14 mouse cellular contexts compared by ENCODE assay signal in genomic region chr10:120391971-120392716, GRCm38 (mm10).
DNase-seq lines count a peak whose midpoint lies in the region; ATAC-seq lines count a peak whose summit lies in the region.
"Had no signal": no experiment of that assay in that cellular context is flagged by ENCODE, and none has a peak within 500 bp of the region (broad histone marks: within the 10 kb centered on the region; RNA-seq: fewer than 3 reads in every experiment).

No protein-coding gene starts in this region.

- no peak overlapping the region for H3K9ac ChIP-seq in hindbrain, embryonic 16.5 days (ENCODE audit: low read depth, low read length)
- H3K9ac ChIP-seq in hindbrain, embryonic 11.5 days (ENCODE audit: low read depth, low read length): no peak overlapping the region
- no peak overlapping the region for H3K9ac ChIP-seq in forebrain, embryonic 13.5 days
- no peak overlapping the region for H3K9ac ChIP-seq in liver, embryonic 13.5 days
- H3K9ac ChIP-seq: liver, embryonic 14.5 days had no signal

- peak overlapping the region; percentile 49 for H3K4me2 ChIP-seq in hindbrain, embryonic 16.5 days (ENCODE audit: low read length)
- H3K4me2 ChIP-seq in hindbrain, embryonic 11.5 days (replicated peaks; ENCODE audit: low read depth, low read length): no peak overlapping the region
- H3K4me2 ChIP-seq in forebrain, embryonic 13.5 days: peak overlapping the region; percentile 50
- no peak overlapping the region for H3K4me2 ChIP-seq in liver, embryonic 13.5 days

- H3K27ac ChIP-seq in hindbrain, embryonic 16.5 days (ENCODE audit: low read depth, low read length): no peak overlapping the region
- no peak overlapping the region for H3K27ac ChIP-seq in hindbrain, embryonic 11.5 days (ENCODE audit: low read depth, low read length)
- no peak overlapping the region for H3K27ac ChIP-seq in forebrain, embryonic 13.5 days
- peak overlapping the region; percentile 50; the same call in 1 of the 2 replicates for H3K27ac ChIP-seq in liver, embryonic 13.5 days
- H3K27ac ChIP-seq: liver, embryonic 14.5 days had no signal

- H3K36me3 ChIP-seq in hindbrain, embryonic 16.5 days (ENCODE audit: control insufficient read depth, insufficient read depth, low read length): no peaks in the 10 kb centered on the region
- H3K36me3 ChIP-seq in hindbrain, embryonic 11.5 days (ENCODE audit: control insufficient read depth, insufficient read depth, low read length): no peaks in the 10 kb centered on the region
- H3K36me3 ChIP-seq in forebrain, embryonic 13.5 days (ENCODE audit: poor library complexity, severe bottlenecking): no peaks in the 10 kb centered on the region
- H3K36me3 ChIP-seq in liver, embryonic 13.5 days: no peaks in the 10 kb centered on the region
- H3K36me3 ChIP-seq: heart, embryonic 10.5 days had no signal

- WGBS in hindbrain, embryonic 16.5 days: 36% methylated on average over 14 of the region's 14 CpGs
- whole genome bisulfite sequencing in hindbrain, embryonic 11.5 days: 32% methylated on average over 14 of the region's 14 CpGs
- 40% methylated on average over 14 of the region's 14 CpGs for WGBS in forebrain, embryonic 13.5 days
- 53% methylated on average over 14 of the region's 14 CpGs for WGBS in liver, embryonic 13.5 days (ENCODE audit: insufficient replicate concordance)

- ATAC-seq in hindbrain, embryonic 16.5 days: peak; percentile 12; the same call in 1 of the 2 replicates
- ATAC-seq in hindbrain, embryonic 11.5 days (ENCODE audit: low FRiP score): no peak
- ATAC-seq in forebrain, embryonic 13.5 days: no peak
- ATAC-seq in liver, embryonic 13.5 days (ENCODE audit: low read depth): no peak
- ATAC-seq in granulocyte monocyte progenitor cell, adult 5-6 weeks (replicated peaks; ENCODE audit: poor library complexity, severe bottlenecking): no peak
- ATAC-seq: Patski had no signal

- H3K27me3 ChIP-seq in hindbrain, embryonic 16.5 days (replicated peaks; ENCODE audit: control insufficient read depth, insufficient read depth, low read length): peaks cover 3% of the 10 kb centered on the region; the same call in 1 of the 2 replicates
- H3K27me3 ChIP-seq in hindbrain, embryonic 11.5 days (ENCODE audit: control insufficient read depth, insufficient read depth, low read length): 0 out of 2 replicates have a peak, but pooled peaks cover under 1% of the 10 kb centered on the region
- peaks cover 3% of the 10 kb centered on the region; the same call in 1 of the 2 replicates for H3K27me3 ChIP-seq in forebrain, embryonic 13.5 days
- H3K27me3 ChIP-seq in liver, embryonic 13.5 days: no peaks in the 10 kb centered on the region
- H3K27me3 ChIP-seq: Patski had no signal

- H3K4me3 ChIP-seq in hindbrain, embryonic 16.5 days (ENCODE audit: low read length): no peak overlapping the region
- no peak overlapping the region for H3K4me3 ChIP-seq in hindbrain, embryonic 11.5 days (ENCODE audit: low read depth, low read length)
- no peak overlapping the region for H3K4me3 ChIP-seq in forebrain, embryonic 13.5 days
- no peak overlapping the region for H3K4me3 ChIP-seq in liver, embryonic 13.5 days (replicated peaks)
- H3K4me3 ChIP-seq: heart, embryonic 10.5 days; myocyte had no signal

- no peak for DNase-seq in hindbrain, embryonic 11.5 days (ENCODE audit: low spot score)
- DNase-seq in ES-CJ7 (ENCODE audit: low read depth, low spot score): peak; percentile 61
- no peak for DNase-seq in liver, embryonic 13.5 days
- DNase-seq in frontal cortex, postnatal 10 days (ENCODE audit: low spot score in 2 of 2): no peak
- no peak for DNase-seq in cerebellum, postnatal 36 days
- DNase-seq: adrenal gland, adult 8-10 months; embryo, embryonic 11 days had no signal

- H3K9me3 ChIP-seq in hindbrain, embryonic 16.5 days (ENCODE audit: control insufficient read depth, low read length): no peaks in the 10 kb centered on the region
- no peaks in the 10 kb centered on the region for H3K9me3 ChIP-seq in hindbrain, embryonic 11.5 days (ENCODE audit: control insufficient read depth, low read length)
- no peaks in the 10 kb centered on the region for H3K9me3 ChIP-seq in forebrain, embryonic 13.5 days (replicated peaks)
- no peaks in the 10 kb centered on the region for H3K9me3 ChIP-seq in liver, embryonic 13.5 days (replicated peaks)
- H3K9me3 ChIP-seq: heart, embryonic 10.5 days had no signal

- H3K4me1 ChIP-seq in hindbrain, embryonic 16.5 days (ENCODE audit: control insufficient read depth, insufficient read depth, low read depth, low read length): peaks cover 24% of the 10 kb centered on the region
- H3K4me1 ChIP-seq in hindbrain, embryonic 11.5 days (replicated peaks; ENCODE audit: control insufficient read depth, insufficient read depth, low read length): peaks cover 4% of the 10 kb centered on the region
- H3K4me1 ChIP-seq in forebrain, embryonic 13.5 days: peaks cover 67% of the 10 kb centered on the region
- peaks cover 22% of the 10 kb centered on the region for H3K4me1 ChIP-seq in liver, embryonic 13.5 days (replicated peaks)

Comparison
In these comparisons a context has a peak if more than half of its experiments do, and no peak if none do; other contexts are left out.
1. H3K4me2 ChIP-seq: peak in hindbrain, embryonic 16.5 days (single experiment) and forebrain, embryonic 13.5 days (single experiment); none in hindbrain, embryonic 11.5 days (single experiment) and liver, embryonic 13.5 days (single experiment).